Comparison of ENCODE assay signal across 8 mouse cellular contexts in genomic region chr5:66559591-66560175, GRCm38 (mm10). TPM values are rescaled to one million over a fixed set of nuclear protein-coding genes. Genes with fewer than 3 reads are reported as not detected.
DNase-seq lines count a peak whose midpoint lies in the region; ATAC-seq lines count a peak whose summit lies in the region.

No protein-coding gene starts in this region.

- 58% methylated on average over 8 of the region's 8 CpGs for WGBS in intestine, embryonic 16.5 days
- WGBS in stomach, embryonic 14.5 days, result 51% methylated on average over 8 of the region's 8 CpGs

- H3K4me1 ChIP-seq in intestine, embryonic 16.5 days (ENCODE audit: control insufficient read depth, insufficient read depth, low read length), result peaks cover 3% of the 10 kb centered on the region
- H3K4me1 ChIP-seq in stomach, embryonic 14.5 days (ENCODE audit: control insufficient read depth, insufficient read depth, low read length), result peaks cover 9% of the 10 kb centered on the region

- H3K4me3 ChIP-seq in intestine, embryonic 16.5 days (ENCODE audit: low read length), result no peak overlapping the region
- H3K4me3 ChIP-seq in stomach, embryonic 14.5 days (ENCODE audit: low read depth, low read length), result no peak overlapping the region

- no peak for DNase-seq in cerebellum, postnatal 4 days (ENCODE audit: low spot score in 2 of 2)
- peak; percentile 60 for DNase-seq in 3134 (ENCODE audit: extremely low read depth, insufficient read length, low spot score)
- peak; percentile 67 to 72 for DNase-seq in cerebellum, postnatal 25 days
- DNase-seq in left cerebral cortex, adult 8-10 months (ENCODE audit: low spot score in 2 of 2), result no peak
- no peak for DNase-seq in spleen, postnatal 10 days (ENCODE audit: low spot score in 2 of 2)

- H3K36me3 ChIP-seq in intestine, embryonic 16.5 days (ENCODE audit: control insufficient read depth, insufficient read depth, low read length), result no peaks in the 10 kb centered on the region
- no peaks in the 10 kb centered on the region for H3K36me3 ChIP-seq in stomach, embryonic 14.5 days (ENCODE audit: control insufficient read depth, insufficient read depth, low read length)

- no peaks in the 10 kb centered on the region for H3K27me3 ChIP-seq in intestine, embryonic 16.5 days (replicated peaks; ENCODE audit: control insufficient read depth, insufficient read depth, low read length)
- H3K27me3 ChIP-seq in stomach, embryonic 14.5 days (ENCODE audit: control insufficient read depth, insufficient read depth, low read length), result no peaks in the 10 kb centered on the region

- peak; percentile 78 for ATAC-seq in cerebellum, adult (ENCODE audit: insufficient number of reproducible peaks, low FRiP score, low TSS enrichment)
- peak; percentile 85 for ATAC-seq in intestine, embryonic 16.5 days
- no peak for ATAC-seq in stomach, embryonic 14.5 days (ENCODE audit: insufficient number of reproducible peaks, insufficient read depth, low FRiP score, low read depth)

- H3K9ac ChIP-seq in intestine, embryonic 16.5 days (ENCODE audit: low read depth, low read length), result no peak overlapping the region
- no peak overlapping the region for H3K9ac ChIP-seq in stomach, embryonic 14.5 days (replicated peaks; ENCODE audit: low read depth, low read length)

- peaks cover 3% of the 10 kb centered on the region; the same call in 1 of the 2 replicates for H3K9me3 ChIP-seq in intestine, embryonic 16.5 days (ENCODE audit: control insufficient read depth, low read length)
- no peaks in the 10 kb centered on the region for H3K9me3 ChIP-seq in stomach, embryonic 14.5 days (ENCODE audit: control insufficient read depth, low read depth, low read length)

- no peak overlapping the region for H3K4me2 ChIP-seq in intestine, embryonic 16.5 days (ENCODE audit: low read depth, low read length)
- H3K4me2 ChIP-seq in stomach, embryonic 14.5 days (replicated peaks; ENCODE audit: low read depth, low read length), result no peak overlapping the region

- no peak overlapping the region; the same call in 1 of the 2 replicates for H3K27ac ChIP-seq in intestine, embryonic 16.5 days (ENCODE audit: low read length)
- peak overlapping the region; percentile 48; the same call in 1 of the 2 replicates for H3K27ac ChIP-seq in stomach, embryonic 14.5 days (ENCODE audit: low read length)

RNA-seq across cellular contexts. Expression of gene Apbb2, which starts 58.9 kb away (rescaled TPM):
- polyA plus RNA-seq in intestine, embryonic 16.5 days (2015; fragmentation: Nextera tagmentation; extraction: Ambion mirVana), result 31.2 and 32.8 TPM in 2 replicates
- 37.1 and 39.5 TPM in 2 replicates for polyA plus RNA-seq in stomach, embryonic 14.5 days (2014; fragmentation: Nextera tagmentation; extraction: Ambion mirVana)
- total RNA-seq in left cerebral cortex, adult 8-10 months (2022), result 10 to 100 TPM; 59.4 to 65.7 (median 61.0) TPM

Comparison
In these comparisons a context has a peak if more than half of its experiments do, and no peak if none do; other contexts are left out.
1. DNase-seq: peak in 3134 (single experiment) and cerebellum, postnatal 25 days (2 of 2); none in cerebellum, postnatal 4 days (0 of 2), left cerebral cortex, adult 8-10 months (0 of 2) and spleen, postnatal 10 days (0 of 2).